Mouse (Mus musculus) gastrocnemius, adult 2 months (tissue): ENCODE measurements around the gene Exo1. TPM values are rescaled to one million over a fixed set of nuclear protein-coding genes. Genes with fewer than 3 reads are reported as not detected.

Source experiments
- DNase-seq: peaks from one replicate; pipeline ENCODE4 v3.0.0; 2022
- H3K27ac ChIP-seq: fragments of 200-600 bp; 2 replicates; pipeline ENCODE4 v1.8.1; 2022; ENCODE audit warnings: mild to moderate bottlenecking
- H3K4me3 ChIP-seq: fragments of 200-600 bp; 2 replicates; pipeline ENCODE4 v1.8.1; 2022; ENCODE audit warnings: mild to moderate bottlenecking, moderate library complexity
- CTCF ChIP-seq: fragments of 200-600 bp; IDR thresholded peaks from 2 replicates; pipeline ENCODE4 v1.8.1; 2022; ENCODE audit warnings: antibody characterized with exemption, mild to moderate bottlenecking, moderate library complexity
- intact Hi-C: fragments of 180-260 bp; cut with DNase I; formaldehyde crosslinking; loops from one replicate; pipeline ENCODE4 v1.15.1; 2025
- long read RNA-seq, 2 experiments: library from polyadenylated mRNA; stranded (forward); transcript quantifications; one replicate each; pipeline ENCODE4 v2.0.0; 2021
- total RNA-seq, 2 experiments: library from RNA; stranded (reverse); gene quantifications; 2 replicates each; pipeline ENCODE4 v1.2.3; 2021

The Exo1 gene
- not detected for total RNA-seq
- long read RNA-seq, experiment 1: 0 reads
- long read RNA-seq, experiment 2: 0 reads

DNA sequence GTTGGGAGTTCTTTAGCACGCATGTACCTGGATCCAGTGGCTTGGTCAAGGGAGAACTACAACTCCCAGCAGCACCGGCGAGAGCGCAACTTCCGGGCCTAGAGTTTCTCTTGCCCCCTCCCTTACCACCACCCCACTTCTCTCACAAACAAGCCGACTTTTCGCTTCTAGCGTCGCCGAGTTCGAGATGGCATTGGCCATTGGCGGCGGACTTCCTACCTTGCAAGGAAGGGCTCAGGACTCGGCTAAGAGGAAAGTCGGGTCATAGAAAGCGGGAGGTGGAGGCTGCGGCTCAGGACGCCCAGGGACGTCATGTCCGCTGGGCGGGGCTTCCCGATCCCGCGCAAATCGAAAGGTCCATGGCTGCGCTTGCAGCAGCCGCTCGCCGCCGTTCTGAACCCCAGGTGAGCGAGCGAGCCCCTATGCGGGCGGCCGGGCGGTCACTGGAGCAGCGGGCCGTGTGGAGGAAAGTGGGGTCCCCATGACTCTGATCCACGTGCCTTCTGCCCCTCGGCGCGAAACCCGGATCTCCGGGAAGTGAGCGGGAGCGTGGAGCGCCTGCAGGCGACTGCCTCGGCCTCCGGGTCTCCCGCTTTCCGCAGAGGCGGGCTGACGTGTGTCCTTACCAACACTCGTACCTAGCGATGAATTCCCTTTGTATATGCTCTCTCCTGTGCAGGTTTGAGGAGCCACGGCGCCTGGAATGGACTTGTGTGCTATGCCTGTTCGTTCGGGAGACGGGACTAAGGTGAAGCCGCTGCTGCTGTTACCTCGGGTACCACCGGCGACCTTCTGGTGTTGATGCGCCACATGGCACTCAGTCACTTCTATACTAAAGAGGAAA lies at the start of gene Exo1:
Gene Exo1 (plus strand): TSS at position 129 of the 844 bp plus-strand sequence.
- DNase-seq: peak; percentile 90
- H3K4me3 ChIP-seq: peak within 1 kb of the TSS; percentile 92
- H3K27ac ChIP-seq: peak within 1 kb of the TSS; percentile 100
- no peak for TF ChIP-seq CTCF
- intact Hi-C loops: loop anchor here (5.0 kb wide), 2 partner anchors 188 to 253 kb away; partner anchors contain the start of genes Chml, Fh1 and Opn3

DNA sequence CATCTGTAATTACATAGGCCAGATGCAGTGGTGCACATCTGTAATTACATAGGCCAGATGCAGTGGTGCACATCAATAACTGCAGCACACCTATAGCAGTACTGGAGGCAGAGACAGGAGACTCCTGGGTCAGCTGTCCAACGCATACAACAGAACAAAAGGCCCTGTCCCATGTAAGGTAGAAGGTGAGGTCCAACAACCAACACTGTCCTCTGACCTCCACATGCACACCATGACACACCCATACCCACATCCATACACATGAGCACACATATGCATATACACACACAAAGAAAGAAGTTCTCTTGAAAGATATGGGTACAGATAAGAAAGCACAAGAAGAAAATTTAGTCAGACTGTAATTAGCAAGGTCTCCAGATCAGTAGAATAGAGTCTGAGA lies 24.9 kb upstream of the Exo1 start:
- TF ChIP-seq CTCF: no peak
- Histone ChIP-seq H3K27ac (no peak overlapping the region), H3K4me3 (no peak overlapping the region)
- intact Hi-C loops: no loop called here
- DNase-seq: no peak

DNA sequence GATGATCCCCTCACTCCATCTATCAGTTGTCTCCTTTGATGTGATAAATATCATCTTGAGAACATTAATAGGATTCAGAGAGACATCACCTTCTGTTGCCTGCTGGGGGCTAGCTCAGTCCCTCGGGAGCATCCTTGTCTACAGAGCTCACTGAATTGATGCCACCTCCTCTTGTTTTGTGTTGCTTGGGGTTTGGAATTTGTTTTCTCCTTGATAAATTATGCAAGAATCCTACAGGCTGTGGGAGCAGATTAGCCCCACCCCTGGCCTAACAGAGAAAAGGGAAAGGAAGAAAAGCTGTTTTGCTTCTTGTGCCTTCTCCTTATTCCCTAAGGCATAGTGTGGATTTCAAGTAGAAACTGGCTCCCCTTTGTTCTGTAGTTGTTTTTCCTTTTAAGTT lies 13.3 kb upstream of the Exo1 start:
- no peak overlapping the region for H3K4me3 ChIP-seq
- TF ChIP-seq CTCF: no peak
- intact Hi-C loops: no loop called here
- DNase-seq: no peak
- no peak overlapping the region for H3K27ac ChIP-seq

DNA sequence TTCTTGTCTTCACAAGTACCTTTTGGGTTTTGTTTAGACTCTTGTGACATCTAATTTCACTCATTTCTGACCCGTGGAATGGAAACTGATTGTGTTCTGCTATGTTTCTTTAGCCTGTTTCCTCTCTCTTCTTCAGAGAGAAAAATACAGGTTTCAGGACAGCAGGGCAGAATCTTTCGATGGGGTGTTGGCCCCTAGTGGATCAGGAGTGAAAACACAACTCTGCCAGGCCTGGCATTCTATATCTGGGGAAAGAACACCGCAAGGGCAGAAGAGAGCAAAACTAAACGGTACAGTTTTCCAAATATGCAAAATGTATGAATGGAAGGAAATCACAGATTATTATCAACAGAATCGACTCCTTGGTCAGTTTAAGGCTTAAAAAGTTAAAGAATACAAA lies 12.8 kb upstream of the Exo1 start:
- TF ChIP-seq CTCF: peak; percentile 46
- Histone ChIP-seq H3K27ac (no peak overlapping the region), H3K4me3 (no peak overlapping the region)
- intact Hi-C loops: no loop called here
- peak; percentile 21 for DNase-seq

DNA sequence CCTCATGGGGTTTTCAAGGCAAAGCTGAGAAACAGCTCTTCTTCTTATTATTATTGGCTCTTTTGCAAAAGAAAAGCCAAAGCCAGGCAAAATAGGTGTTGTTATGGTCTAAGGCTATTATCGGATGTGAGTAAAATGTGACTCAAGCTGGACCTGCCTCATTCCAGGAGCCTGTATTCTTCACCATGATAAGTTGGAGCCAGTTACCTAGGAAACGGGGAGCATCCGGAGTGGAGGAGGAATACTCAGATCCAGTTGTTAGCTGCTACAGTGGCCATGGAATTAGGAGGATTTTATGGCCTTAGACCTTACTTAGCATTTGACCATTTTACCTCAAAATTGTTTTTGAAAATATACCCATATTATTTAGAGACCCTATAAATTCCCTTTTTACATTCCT lies 9.7 kb upstream of the Exo1 start:
- Histone ChIP-seq H3K4me3 (no peak overlapping the region), H3K27ac (no peak overlapping the region)
- no peak for DNase-seq
- no peak for TF ChIP-seq CTCF
- intact Hi-C loops: no loop called here

DNA sequence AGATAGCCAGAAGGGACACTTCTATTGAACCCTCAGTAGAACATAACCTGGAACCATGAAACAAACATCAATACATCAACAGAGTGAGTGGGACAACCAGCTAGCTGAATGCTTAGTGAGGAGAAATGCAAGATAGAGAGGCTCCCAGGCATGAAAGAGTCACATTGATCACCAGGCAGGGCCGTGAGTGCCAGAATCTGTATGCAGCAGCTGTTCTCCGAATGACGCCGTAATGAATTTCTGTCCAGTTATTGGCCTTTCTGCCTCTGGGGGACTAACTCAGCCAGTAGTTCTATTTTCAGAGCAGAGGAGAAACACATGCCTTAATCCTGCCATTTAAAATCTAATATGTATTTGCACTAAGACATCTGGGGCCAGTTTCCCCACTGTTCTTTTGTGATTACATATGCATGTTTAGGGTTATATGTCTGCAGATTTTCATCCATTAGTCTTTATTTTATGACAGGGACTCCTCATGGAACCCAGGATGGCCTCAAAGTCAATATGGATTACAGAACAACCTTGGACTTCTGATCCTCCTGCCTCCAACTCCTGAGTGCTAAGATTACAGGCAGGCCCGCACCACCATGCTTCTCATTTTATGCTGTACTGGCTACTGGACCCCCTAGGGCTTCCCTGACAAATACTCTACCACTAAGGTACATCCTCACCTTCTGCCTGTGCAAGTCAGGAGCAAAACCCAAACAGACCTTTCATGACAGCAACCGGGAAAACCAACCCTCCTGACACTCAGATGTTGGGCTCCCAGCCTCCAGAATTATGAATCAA lies 8.2 kb upstream of the Exo1 start:
- DNase-seq: peak; percentile 23
- Histone ChIP-seq H3K27ac (no peak overlapping the region), H3K4me3 (no peak overlapping the region)
- intact Hi-C loops: no loop called here
- TF ChIP-seq CTCF: no peak

DNA sequence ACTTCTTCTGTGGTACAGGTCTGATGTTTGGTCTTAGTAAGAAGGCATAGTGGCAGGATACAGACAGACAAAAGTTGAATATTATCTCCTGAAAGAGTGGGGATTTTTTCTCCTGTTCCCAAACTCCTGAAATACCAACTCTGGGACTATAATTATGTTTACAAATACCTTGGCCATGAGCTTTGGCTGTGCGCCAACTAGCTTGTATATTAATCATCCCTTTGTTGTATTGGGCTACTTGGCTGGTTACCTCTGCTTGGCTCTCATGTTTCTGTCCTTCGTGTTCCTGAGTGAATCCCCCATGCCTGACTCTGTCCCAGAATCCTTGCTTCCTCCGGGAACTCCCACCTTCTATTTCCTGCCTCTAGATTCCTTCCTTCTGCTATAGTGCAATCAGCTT lies 3.0 kb downstream of the Exo1 start:
- H3K4me3 ChIP-seq: no peak overlapping the region
- no peak for DNase-seq
- H3K27ac ChIP-seq: no peak overlapping the region
- no peak for TF ChIP-seq CTCF
- intact Hi-C loops: loop anchor here (5.0 kb wide), 2 partner anchors 191 to 256 kb away; partner anchors contain the start of genes Chml, Fh1 and Opn3

DNA sequence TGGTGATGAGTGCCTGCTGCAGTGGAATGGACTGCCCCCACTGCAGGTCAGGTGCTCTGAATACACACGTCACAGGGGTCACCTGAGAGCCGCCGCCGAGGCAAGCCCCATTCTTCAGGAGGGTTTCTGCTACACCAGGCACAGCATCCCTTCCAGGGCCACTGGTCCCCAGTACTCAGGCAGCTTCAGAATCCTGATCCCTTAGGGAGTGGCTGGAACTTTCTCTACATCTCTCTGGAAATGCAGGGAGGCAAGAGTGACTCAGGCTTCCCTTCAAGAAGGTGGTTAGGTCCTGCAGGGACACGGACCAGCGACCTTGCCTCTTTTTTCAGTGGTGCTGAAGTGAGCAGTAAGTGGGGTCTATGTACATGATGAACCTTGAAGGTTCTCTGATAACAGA lies 12.9 kb downstream of the Exo1 start:
- Histone ChIP-seq H3K27ac (no peak overlapping the region), H3K4me3 (no peak overlapping the region)
- TF ChIP-seq CTCF: no peak
- intact Hi-C loops: no loop called here
- no peak for DNase-seq

DNA sequence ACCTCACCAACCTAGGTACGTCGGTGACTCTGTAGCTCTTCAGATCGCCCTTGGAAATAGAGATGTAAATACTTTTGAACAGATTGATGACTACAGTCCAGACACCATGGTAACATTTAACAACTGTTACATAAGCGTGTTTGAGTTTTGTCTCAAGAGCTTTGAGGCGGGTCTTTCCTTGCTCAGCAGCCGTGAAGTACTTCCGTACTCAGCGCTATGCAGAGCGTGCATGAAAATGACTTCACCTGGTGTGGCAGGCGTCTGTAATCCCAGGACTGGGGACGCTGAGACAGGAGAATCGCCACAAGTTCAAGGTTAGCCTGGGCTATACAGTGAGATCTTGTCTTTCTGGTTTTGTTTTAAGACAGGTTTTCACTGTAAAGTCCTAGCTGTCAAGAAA lies 13.3 kb downstream of the Exo1 start:
- intact Hi-C loops: no loop called here
- DNase-seq: no peak

DNA sequence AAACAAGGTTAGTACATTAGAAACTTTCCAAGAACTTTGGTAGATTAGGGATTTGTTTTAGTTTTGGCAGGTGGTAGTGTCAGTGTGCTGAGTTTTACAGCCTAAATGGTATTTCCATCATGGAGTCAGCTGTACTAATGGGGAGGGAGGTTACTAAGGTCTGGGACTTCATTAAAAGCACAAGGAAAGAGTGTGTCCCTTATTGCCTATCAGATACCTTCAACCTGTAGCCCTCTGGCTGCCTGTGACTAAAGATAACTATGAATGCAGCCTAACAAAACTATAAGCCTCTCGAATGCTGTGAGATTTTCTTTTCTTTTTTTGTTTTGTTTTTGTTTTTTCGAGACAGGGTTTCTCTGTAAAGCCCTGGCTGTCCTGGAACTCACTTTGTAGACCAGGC lies 30.8 kb downstream of the Exo1 start:
- intact Hi-C loops: no loop called here
- DNase-seq: no peak
- TF ChIP-seq CTCF: no peak
- Histone ChIP-seq H3K4me3 (no peak overlapping the region), H3K27ac (no peak overlapping the region)

More for the DNA sequence above, 13.3 kb downstream of the Exo1 start:
- Histone ChIP-seq H3K4me3 (no peak overlapping the region), H3K27ac (no peak overlapping the region)
- TF ChIP-seq CTCF: no peak

DNA sequence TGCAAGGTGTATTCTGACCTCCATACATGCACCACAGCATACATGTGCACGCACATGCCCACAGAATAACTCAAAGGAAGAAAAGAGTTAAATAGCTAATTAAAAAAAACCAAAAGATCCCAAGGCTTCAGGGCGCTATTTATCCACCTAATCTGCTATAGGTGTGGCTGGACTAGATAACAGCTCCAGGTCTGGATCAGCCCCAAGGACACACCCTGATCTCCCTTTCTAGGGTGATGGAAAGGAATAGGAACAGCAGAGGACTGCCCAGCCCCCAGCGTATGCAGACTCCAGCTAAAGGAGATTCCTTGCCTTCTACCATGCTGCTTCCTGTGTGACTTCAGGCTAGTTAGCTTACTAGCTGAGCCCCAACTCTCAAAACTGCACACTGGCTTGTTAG lies 31.7 kb downstream of the Exo1 start:
- TF ChIP-seq CTCF: no peak
- Histone ChIP-seq H3K27ac (no peak overlapping the region), H3K4me3 (no peak overlapping the region)
- intact Hi-C loops: no loop called here
- no peak for DNase-seq

DNA sequence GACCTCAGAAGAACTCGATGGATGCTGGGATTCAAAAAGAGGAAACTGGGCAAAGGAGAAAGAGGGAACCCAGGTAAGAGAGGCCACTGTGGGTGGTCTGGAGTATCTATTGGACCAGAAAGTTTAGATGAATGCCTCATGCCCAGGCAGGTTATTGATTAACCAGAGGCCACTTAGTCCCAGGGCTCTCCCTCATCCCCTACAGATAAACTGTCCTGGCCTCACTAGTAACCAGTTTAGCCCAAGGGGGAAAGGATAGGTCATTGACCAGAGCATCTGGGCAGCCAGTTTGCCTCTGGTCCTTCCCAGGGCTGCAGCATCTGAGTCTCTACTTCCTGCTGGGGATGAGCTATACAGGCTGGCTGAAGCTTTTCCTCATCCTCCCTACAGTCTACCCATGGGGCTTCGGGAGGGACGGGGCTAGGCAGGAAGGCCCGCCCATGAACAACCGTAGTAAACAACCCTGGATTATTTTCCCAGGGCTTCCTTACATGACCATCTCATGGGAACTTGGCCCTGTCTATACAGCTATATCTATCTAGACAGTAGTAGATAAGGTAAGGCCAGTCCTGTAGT lies 33.4 kb downstream of the Exo1 start:
- intact Hi-C loops: no loop called here
- no peak overlapping the region for H3K4me3 ChIP-seq
- no peak overlapping the region for H3K27ac ChIP-seq
- TF ChIP-seq CTCF: no peak
- DNase-seq: no peak

DNA sequence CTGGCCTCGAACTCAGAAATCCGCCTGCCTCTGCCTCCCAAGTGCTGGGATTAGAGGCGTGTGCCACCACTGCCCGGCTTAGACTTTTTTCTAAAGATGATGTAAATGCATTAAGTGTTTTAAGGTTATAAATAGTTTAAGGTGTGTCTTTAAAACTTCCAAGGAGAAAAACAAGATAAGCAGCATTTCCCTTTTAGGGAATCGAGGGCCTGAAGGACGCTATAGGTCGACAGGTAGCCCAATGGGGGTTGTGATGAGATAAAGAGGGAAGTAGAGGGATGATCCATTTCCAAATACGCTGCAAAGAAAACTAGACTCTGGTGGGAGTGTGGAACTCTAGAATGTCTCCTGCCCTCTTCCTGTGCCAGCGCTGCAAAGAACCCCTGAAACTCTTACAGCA lies 39.6 kb downstream of the Exo1 start, which contains the start of gene Gm38100:
Gene Gm38100 (plus strand): TSS at position 301 of the 400 bp plus-strand sequence.
- intact Hi-C loops: loop anchor here (5.0 kb wide), 1 partner anchor 878 kb away; no protein-coding TSS in a partner anchor

More for the DNA sequence above, 39.6 kb downstream of the Exo1 start, which contains the start of gene Gm38100:
- DNase-seq: no peak
- no peak for TF ChIP-seq CTCF
- Histone ChIP-seq H3K4me3 (no peak within 1 kb of the TSS), H3K27ac (no peak within 1 kb of the TSS)
